ENCODE assay signal across 9 mouse cellular contexts in the genomic region with DNA sequence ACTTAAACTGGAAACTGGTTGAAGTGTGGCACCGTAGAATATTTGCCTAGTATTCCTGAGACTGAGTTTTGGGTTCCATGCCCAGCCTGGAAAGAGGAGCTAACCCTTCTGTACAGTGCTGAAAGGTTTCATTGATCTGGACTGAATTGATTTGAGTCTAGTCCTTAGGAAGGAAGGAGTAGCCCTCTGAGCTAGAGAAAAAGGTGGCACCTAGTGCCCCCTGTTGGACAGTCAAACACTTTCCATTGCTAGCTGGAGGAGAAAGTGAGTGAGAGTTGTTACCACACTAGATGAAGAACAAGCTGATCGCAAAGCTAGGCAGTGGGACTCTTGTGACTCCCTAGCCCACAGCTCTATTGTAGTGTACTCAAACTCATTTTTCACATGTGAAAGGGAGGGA. TPM values are rescaled to one million over a fixed set of nuclear protein-coding genes. Genes with fewer than 3 reads are reported as not detected.
DNase-seq lines count a peak whose midpoint lies in the region; ATAC-seq and TF ChIP-seq lines count a peak whose summit lies in the region.
"Had no signal": no experiment of that assay in that cellular context is flagged by ENCODE, and none has a peak within 500 bp of the region (broad histone marks: within the 10 kb centered on the region; RNA-seq: fewer than 3 reads in every experiment).

No protein-coding gene starts in this region.

- POLR2A ChIA-PET in Patski (lab: Charles Lee): no interaction called here

- no peak overlapping the region for H3K9ac ChIP-seq in heart, embryonic 12.5 days
- H3K9ac ChIP-seq: lung, embryonic 15.5 days had no signal

- ATAC-seq in Patski: peak; percentile 25
- ATAC-seq in heart, embryonic 12.5 days (ENCODE audit: insufficient number of reproducible peaks, low FRiP score): no peak

- no peaks in the 10 kb centered on the region for H3K9me3 ChIP-seq in heart, embryonic 12.5 days (replicated peaks)
- H3K9me3 ChIP-seq: lung, embryonic 15.5 days had no signal

- no peak overlapping the region for H3K4me2 ChIP-seq in heart, embryonic 12.5 days
- H3K4me2 ChIP-seq: lung, embryonic 15.5 days had no signal

- no peaks in the 10 kb centered on the region for H3K36me3 ChIP-seq in heart, embryonic 12.5 days
- H3K36me3 ChIP-seq: lung, embryonic 15.5 days had no signal

- H3K27me3 ChIP-seq in Patski: peaks cover 12% of the 10 kb centered on the region
- H3K27me3 ChIP-seq in heart, embryonic 12.5 days (replicated peaks): no peaks in the 10 kb centered on the region
- H3K27me3 ChIP-seq: lung, embryonic 15.5 days had no signal

- H3K4me3 ChIP-seq in heart, embryonic 12.5 days: no peak overlapping the region
- H3K4me3 ChIP-seq: lung, embryonic 15.5 days had no signal

- CTCF ChIA-PET in Patski (lab: Charles Lee): interaction anchor here (0.6 to 2.4 kb wide), 10 partner anchors 11 to 96 kb away, joined by 3 to 9 read pairs (median 3); partner anchors contain the start of gene Bicdl2

- in situ Hi-C loops in Patski (cut with MboI; ENCODE audit: low pct_unique_long_range_greater_than_20kb): no loop called here

- peak; percentile 23 to 31 for DNase-seq in layer of hippocampus, postnatal 10 days (ENCODE audit: low spot score in 2 of 2)
- DNase-seq in layer of hippocampus, adult 18-20 months (ENCODE audit: low spot score in 2 of 2): no peak
- no peak for DNase-seq in Patski (ENCODE audit: low read depth, low spot score)
- DNase-seq in embryo, embryonic 11 days: peak; percentile 50
- peak; percentile 65 for DNase-seq in retina, embryonic 14.5 days (ENCODE audit: low spot score)
- DNase-seq in cerebellum, adult 11-12 months: no peak

- H3K27ac ChIP-seq in heart, embryonic 12.5 days (ENCODE audit: poor library complexity, severe bottlenecking): no peak overlapping the region
- H3K27ac ChIP-seq: lung, embryonic 15.5 days had no signal

- WGBS in heart, embryonic 12.5 days: 66% methylated on average over 2 of the region's 2 CpGs

- TF ChIP-seq CTCF in Patski (IDR thresholded peaks at IDR 0.05): peak; percentile 72

- peaks cover 7% of the 10 kb centered on the region; the same call in 1 of the 2 replicates for H3K4me1 ChIP-seq in heart, embryonic 12.5 days (replicated peaks)

RNA-seq across cellular contexts. Expression of gene Zscan10, which starts 2.9 kb away (rescaled TPM):
- total RNA-seq in layer of hippocampus, postnatal 10 days (2021): not detected
- not detected for total RNA-seq in layer of hippocampus, adult 18-20 months (2021)
- not detected for polyA plus RNA-seq in Patski (2021)
- not detected in 2 replicates for polyA plus RNA-seq in heart, embryonic 12.5 days (2016; fragmentation: Nextera tagmentation; extraction: Ambion mirVana)
- polyA plus RNA-seq: stomach, embryonic 14.5 days had no signal

RNA-seq across cellular contexts. Expression of gene Zfp13, which starts 4.3 kb away (rescaled TPM):
- 10 to 100 TPM; 25.7 to 30.0 TPM for total RNA-seq in layer of hippocampus, postnatal 10 days (2021)
- total RNA-seq in layer of hippocampus, adult 18-20 months (2021): 10 to 100 TPM; 28.0 to 29.6 TPM
- 6.8 TPM for polyA plus RNA-seq in Patski (2021)
- 9.1 and 10.7 TPM in 2 replicates for polyA plus RNA-seq in heart, embryonic 12.5 days (2016; fragmentation: Nextera tagmentation; extraction: Ambion mirVana)

RNA-seq across cellular contexts. Expression of gene Zfp213, which starts 39.5 kb away (rescaled TPM):
- 1 to 10 TPM; 6.4 to 7.2 TPM for total RNA-seq in layer of hippocampus, postnatal 10 days (2021)
- 1 to 10 TPM; 7.9 to 8.0 TPM for total RNA-seq in layer of hippocampus, adult 18-20 months (2021)
- polyA plus RNA-seq in Patski (2021): 8.6 TPM
- 14.1 and 16.9 TPM in 2 replicates for polyA plus RNA-seq in heart, embryonic 12.5 days (2016; fragmentation: Nextera tagmentation; extraction: Ambion mirVana)

RNA-seq across cellular contexts. Expression of gene Mmp25, which starts 41.5 kb away (rescaled TPM):
- 1 to 10 TPM; 1.2 to 1.6 TPM for total RNA-seq in layer of hippocampus, postnatal 10 days (2021)
- total RNA-seq in layer of hippocampus, adult 18-20 months (2021): under 1 TPM in 1 of 2 experiments, not detected in 1; 0.10 TPM
- not detected for polyA plus RNA-seq in Patski (2021)
- polyA plus RNA-seq in heart, embryonic 12.5 days (2016; fragmentation: Nextera tagmentation; extraction: Ambion mirVana): 0.42 and 0.75 TPM in 2 replicates

RNA-seq across cellular contexts. Expression of gene Bicdl2, which starts 56.8 kb away (rescaled TPM):
- not detected for total RNA-seq in layer of hippocampus, postnatal 10 days (2021)
- total RNA-seq in layer of hippocampus, adult 18-20 months (2021): not detected
- 0.22 TPM for polyA plus RNA-seq in Patski (2021)
- polyA plus RNA-seq in heart, embryonic 12.5 days (2016; fragmentation: Nextera tagmentation; extraction: Ambion mirVana): 0.36 TPM in 1 of 2 replicates, not detected in the other

Comparison
In these comparisons a context has a peak if more than half of its experiments do, and no peak if none do; other contexts are left out.
1. DNase-seq: peak in layer of hippocampus, postnatal 10 days (2 of 2), embryo, embryonic 11 days (single experiment) and retina, embryonic 14.5 days (single experiment); none in layer of hippocampus, adult 18-20 months (0 of 2), Patski (single experiment) and cerebellum, adult 11-12 months (single experiment).